Mouse (Mus musculus) kidney, adult 2 months (tissue): Measurements from ENCODE around the gene C5ar2.
A peak's percentile ranks its signal among the peaks of the same experiment; 100 is the strongest.

Experiments
- CTCF ChIP-seq: fragments of 200-500 bp; conservative IDR thresholded peaks from 2 replicates; pipeline ENCODE4 v1.5.1; 2011; ENCODE audit warnings: low read depth, mild to moderate bottlenecking, control low read depth, low read length, moderate library complexity, mixed read lengths; ENCODE audit not compliant: insufficient read depth, insufficient read length
- POLR2A ChIP-seq: fragments of 200-500 bp; IDR thresholded peaks from one replicate; pipeline ENCODE4 v1.6.1; 2011; ENCODE audit warnings: low read depth, low read length, control low read depth

DNA sequence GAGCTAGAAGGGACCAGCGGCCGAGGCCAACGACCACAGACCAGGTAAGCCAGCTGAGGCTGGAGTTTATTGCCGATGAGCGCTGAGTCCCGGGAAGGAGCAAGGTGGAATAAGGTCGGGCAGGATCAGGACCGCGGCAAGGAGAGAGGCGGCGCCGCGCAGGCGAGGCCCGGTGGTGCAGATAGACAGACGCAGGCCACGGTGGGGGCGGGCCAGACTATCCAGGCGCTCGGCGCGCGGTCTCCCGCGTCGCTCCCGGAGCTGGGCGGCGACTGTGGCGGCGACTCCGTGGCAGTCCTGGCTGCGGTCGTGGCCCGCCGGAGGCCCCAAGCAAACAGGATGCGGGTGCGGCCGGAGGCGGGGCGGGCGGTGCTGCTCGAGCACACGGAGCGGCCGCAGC lies 28.7 kb upstream of the C5ar2 start:
- TF ChIP-seq CTCF (0 out of 2 replicates have a peak, but pooled peaks have one; percentile 20), POLR2A (no peak)
